Mouse (Mus musculus): Measurements from ENCODE around the gene Tmeff1. TPM values are rescaled to one million over a fixed set of nuclear protein-coding genes. Genes with fewer than 3 reads are reported as not detected.

Gene Tmeff1
- total RNA-seq, 1 experiment = 257 TPM

- no peak for TF ChIP-seq MAFK (IDR thresholded peaks at IDR 0.05; ENCODE audit: insufficient read depth, low read depth, low read length)
- TF ChIP-seq HCFC1 (IDR thresholded peaks at IDR 0.05; ENCODE audit: borderline replicate concordance, insufficient read depth, low read length) = no peak
- no peak for TF ChIP-seq ZNF384 (IDR thresholded peaks at IDR 0.05; ENCODE audit: low read depth, low read length)
- no peak for TF ChIP-seq CHD2 (IDR thresholded peaks at IDR 0.05; ENCODE audit: low read depth, low read length)
- no peak for TF ChIP-seq ZC3H11A (IDR thresholded peaks at IDR 0.05; ENCODE audit: borderline replicate concordance, low read depth, low read length)
- no peak overlapping the region for H3K9ac ChIP-seq (ENCODE audit: insufficient read depth, low read depth, low read length, poor library complexity, severe bottlenecking)
- H3K4me3 ChIP-seq (ENCODE audit: insufficient read depth in 1 of 2, low read depth in 1 of 2, low read length in 2 of 2, poor library complexity in 1 of 2, severe bottlenecking in 1 of 2) = no peak overlapping the region
- in situ Hi-C loops (cut with MboI; ENCODE audit: low sequenced_read_pairs in 2 of 2, unreplicated experiment in 2 of 2) = no loop called here
- no peak for DNase-seq (ENCODE audit: low read depth, low spot score)
- H3K4me1 ChIP-seq (ENCODE audit: control insufficient read depth in 2 of 2, insufficient read depth in 2 of 2, low read length in 2 of 2, poor library complexity in 1 of 2) = peaks cover 4 to 15% of the 10 kb centered on the region in 2 experiments; a peak in 3 of 4 replicates
- H3K27ac ChIP-seq (ENCODE audit: insufficient read depth, low read depth, low read length, poor library complexity, severe bottlenecking) = no peak overlapping the region
- no peaks in the 10 kb centered on the region for H3K9me3 ChIP-seq (ENCODE audit: control insufficient read depth, insufficient read depth, low read depth, low read length)
- peaks cover 7% of the 10 kb centered on the region for H3K36me3 ChIP-seq (ENCODE audit: control insufficient read depth, insufficient read depth, low read length, poor library complexity, severe bottlenecking)
These were observed 6.4 kb downstream of the Tmeff1 start for GRCm38 (mm10) chr4:48591390-48591789.

GRCm38 (mm10) chr4:48592328-48592727 is 7.4 kb downstream of the Tmeff1 start:
- Histone ChIP-seq H3K36me3 (ENCODE audit: control insufficient read depth, insufficient read depth, low read length, poor library complexity, severe bottlenecking) (peaks cover 6% of the 10 kb centered on the region), H3K4me3 (ENCODE audit: insufficient read depth in 1 of 2, low read depth in 1 of 2, low read length in 2 of 2, poor library complexity in 1 of 2, severe bottlenecking in 1 of 2) (no peak overlapping the region), H3K9me3 (ENCODE audit: control insufficient read depth, insufficient read depth, low read depth, low read length) (no peaks in the 10 kb centered on the region), H3K9ac (ENCODE audit: insufficient read depth, low read depth, low read length, poor library complexity, severe bottlenecking) (no peak overlapping the region), H3K4me1 (ENCODE audit: control insufficient read depth in 2 of 2, insufficient read depth in 2 of 2, low read length in 2 of 2, poor library complexity in 1 of 2) (peaks cover 4 to 13% of the 10 kb centered on the region in 2 experiments; a peak in 3 of 4 replicates), H3K27ac (ENCODE audit: insufficient read depth, low read depth, low read length, poor library complexity, severe bottlenecking) (no peak overlapping the region)
- TF ChIP-seq HCFC1 (IDR thresholded peaks at IDR 0.05; ENCODE audit: borderline replicate concordance, insufficient read depth, low read length) (no peak), ZNF384 (IDR thresholded peaks at IDR 0.05; ENCODE audit: low read depth, low read length) (no peak), CHD2 (IDR thresholded peaks at IDR 0.05; ENCODE audit: low read depth, low read length) (no peak), ZC3H11A (IDR thresholded peaks at IDR 0.05; ENCODE audit: borderline replicate concordance, low read depth, low read length) (no peak), MAFK (IDR thresholded peaks at IDR 0.05; ENCODE audit: insufficient read depth, low read depth, low read length) (no peak)
- in situ Hi-C loops (cut with MboI; ENCODE audit: low sequenced_read_pairs in 2 of 2, unreplicated experiment in 2 of 2) = no loop called here
- DNase-seq (ENCODE audit: low read depth, low spot score) = no peak

- in situ Hi-C loops (cut with MboI; ENCODE audit: low sequenced_read_pairs in 2 of 2, unreplicated experiment in 2 of 2) = no loop called here
- no peaks in the 10 kb centered on the region for H3K9me3 ChIP-seq (ENCODE audit: control insufficient read depth, insufficient read depth, low read depth, low read length)
- no peak overlapping the region for H3K27ac ChIP-seq (ENCODE audit: insufficient read depth, low read depth, low read length, poor library complexity, severe bottlenecking)
- TF ChIP-seq MAFK (IDR thresholded peaks at IDR 0.05; ENCODE audit: insufficient read depth, low read depth, low read length) = no peak
- TF ChIP-seq ZC3H11A (IDR thresholded peaks at IDR 0.05; ENCODE audit: borderline replicate concordance, low read depth, low read length) = no peak
- TF ChIP-seq ZNF384 (IDR thresholded peaks at IDR 0.05; ENCODE audit: low read depth, low read length) = no peak
- TF ChIP-seq CHD2 (IDR thresholded peaks at IDR 0.05; ENCODE audit: low read depth, low read length) = no peak
- TF ChIP-seq HCFC1 (IDR thresholded peaks at IDR 0.05; ENCODE audit: borderline replicate concordance, insufficient read depth, low read length) = no peak
- H3K4me1 ChIP-seq (ENCODE audit: control insufficient read depth in 2 of 2, insufficient read depth in 2 of 2, low read length in 2 of 2, poor library complexity in 1 of 2) = peaks cover 4 to 14% of the 10 kb centered on the region in 2 experiments; a peak in 3 of 4 replicates
- H3K4me3 ChIP-seq (ENCODE audit: insufficient read depth in 1 of 2, low read depth in 1 of 2, low read length in 2 of 2, poor library complexity in 1 of 2, severe bottlenecking in 1 of 2) = no peak overlapping the region
- no peak overlapping the region for H3K9ac ChIP-seq (ENCODE audit: insufficient read depth, low read depth, low read length, poor library complexity, severe bottlenecking)
- no peak for DNase-seq (ENCODE audit: low read depth, low spot score)
- H3K36me3 ChIP-seq (ENCODE audit: control insufficient read depth, insufficient read depth, low read length, poor library complexity, severe bottlenecking) = peaks cover 6% of the 10 kb centered on the region
These were observed 7.9 kb downstream of the Tmeff1 start for GRCm38 (mm10) chr4:48592844-48593243.

- Histone ChIP-seq H3K9me3 (ENCODE audit: control insufficient read depth, insufficient read depth, low read depth, low read length) (no peaks in the 10 kb centered on the region), H3K36me3 (ENCODE audit: control insufficient read depth, insufficient read depth, low read length, poor library complexity, severe bottlenecking) (peaks cover 2% of the 10 kb centered on the region; the same call in 1 of the 2 replicates), H3K9ac (ENCODE audit: insufficient read depth, low read depth, low read length, poor library complexity, severe bottlenecking) (no peak overlapping the region), H3K4me3 (ENCODE audit: insufficient read depth in 1 of 2, low read depth in 1 of 2, low read length in 2 of 2, poor library complexity in 1 of 2, severe bottlenecking in 1 of 2) (no peak overlapping the region), H3K27ac (ENCODE audit: insufficient read depth, low read depth, low read length, poor library complexity, severe bottlenecking) (no peak overlapping the region), H3K4me1 (ENCODE audit: control insufficient read depth in 2 of 2, insufficient read depth in 2 of 2, low read length in 2 of 2, poor library complexity in 1 of 2) (peaks cover 2 to 18% of the 10 kb centered on the region in 2 experiments; a peak in 3 of 4 replicates)
- in situ Hi-C loops (cut with MboI; ENCODE audit: low sequenced_read_pairs in 2 of 2, unreplicated experiment in 2 of 2) = no loop called here
- no peak for DNase-seq (ENCODE audit: low read depth, low spot score)
- TF ChIP-seq HCFC1 (IDR thresholded peaks at IDR 0.05; ENCODE audit: borderline replicate concordance, insufficient read depth, low read length) (no peak), ZNF384 (IDR thresholded peaks at IDR 0.05; ENCODE audit: low read depth, low read length) (no peak), ZC3H11A (IDR thresholded peaks at IDR 0.05; ENCODE audit: borderline replicate concordance, low read depth, low read length) (no peak), CHD2 (IDR thresholded peaks at IDR 0.05; ENCODE audit: low read depth, low read length) (no peak), MAFK (IDR thresholded peaks at IDR 0.05; ENCODE audit: insufficient read depth, low read depth, low read length) (no peak)
These were observed 11.1 kb downstream of the Tmeff1 start for GRCm38 (mm10) chr4:48596111-48596510.
